Mouse (Mus musculus) intestine, embryonic 15.5 days (tissue): ENCODE data around the gene Kmt5b. TPM values are rescaled to one million over a fixed set of nuclear protein-coding genes. Genes with fewer than 3 reads are reported as not detected.

Experiments
- ATAC-seq: fragments of 200-750 bp; cut with Nextera tagmentation; 2 replicates; pipeline ENCODE4 v1.8.0; 2017; ENCODE audit warnings: moderate TSS enrichment, moderate library complexity
- H3K27ac ChIP-seq: fragments of 300-500 bp; sonication (generic); 2 replicates; pipeline ENCODE4 v1.5.1; 2015; ENCODE audit warnings: mild to moderate bottlenecking, inconsistent platforms
- H3K27me3 ChIP-seq: fragments of 300-500 bp; sonication (generic); replicated peaks from 2 replicates; pipeline ENCODE4 v1.6.1; 2015; ENCODE audit warnings: inconsistent platforms
- H3K36me3 ChIP-seq: fragments of 300-500 bp; sonication (generic); 2 replicates; pipeline ENCODE4 v1.6.1; 2015; ENCODE audit warnings: inconsistent platforms
- H3K4me1 ChIP-seq: fragments of 300-500 bp; sonication (generic); replicated peaks from 2 replicates; pipeline ENCODE4 v1.6.1; 2015; ENCODE audit warnings: inconsistent platforms
- H3K4me2 ChIP-seq: fragments of 300-500 bp; sonication (generic); replicated peaks from 2 replicates; pipeline ENCODE4 v1.6.1; 2015; ENCODE audit warnings: mild to moderate bottlenecking, inconsistent platforms
- H3K4me3 ChIP-seq: fragments of 300-500 bp; sonication (generic); replicated peaks from 2 replicates; pipeline ENCODE4 v1.5.1; 2015; ENCODE audit warnings: inconsistent platforms
- H3K9ac ChIP-seq: fragments of 300-500 bp; sonication (generic); 2 replicates; pipeline ENCODE4 v1.6.1; 2015; ENCODE audit warnings: inconsistent platforms
- H3K9me3 ChIP-seq: fragments of 300-500 bp; sonication (generic); 2 replicates; pipeline ENCODE4 v1.6.1; 2016; ENCODE audit warnings: inconsistent platforms
- WGBS: fragments of 180-500 bp; shearing (Covaris S2); methylation state at CpG from one replicate; pipeline ENCODE4 v1.1.7; 2015; 5-methylcytosine and 5-hydroxymethylcytosine counted together
- polyA plus RNA-seq: library from polyadenylated mRNA; unstranded; fragments of >200 nt; fragmentation: Nextera tagmentation; extraction: Ambion mirVana; gene quantifications from 2 replicates; pipeline ENCODE4 v1.2.1, GENCODE M21; 2015

The Kmt5b gene
- polyA plus RNA-seq, 1 experiment from 2014 or later: 22.0 TPM

- ATAC-seq: no peak
- no peak overlapping the region for H3K4me2 ChIP-seq
- no peaks in the 10 kb centered on the region for H3K27me3 ChIP-seq
- 79% methylated on average over 5 of the region's 5 CpGs for WGBS
- no peaks in the 10 kb centered on the region for H3K9me3 ChIP-seq
- H3K4me1 ChIP-seq: peaks cover 19% of the 10 kb centered on the region
- no peak overlapping the region for H3K4me3 ChIP-seq
- H3K27ac ChIP-seq: no peak overlapping the region
- H3K36me3 ChIP-seq: no peaks in the 10 kb centered on the region
- H3K9ac ChIP-seq: no peak overlapping the region
These were observed 80.5 kb downstream of the Kmt5b start for GRCm38 (mm10) chr19:3847711-3848110.

- Histone ChIP-seq H3K4me2 (no peak overlapping the region), H3K4me3 (no peak overlapping the region), H3K27ac (peak overlapping the region; percentile 13; the same call in 1 of the 2 replicates), H3K9ac (no peak overlapping the region), H3K4me1 (peaks cover 14% of the 10 kb centered on the region), H3K27me3 (no peaks in the 10 kb centered on the region), H3K9me3 (no peaks in the 10 kb centered on the region), H3K36me3 (no peaks in the 10 kb centered on the region)
- whole genome bisulfite sequencing: 40% methylated on average over 7 of the region's 7 CpGs
- ATAC-seq: no peak
These were observed 81.1 kb downstream of the Kmt5b start for GRCm38 (mm10) chr19:3848207-3848808.

GRCm38 (mm10) chr19:3849251-3849650, 82.0 kb downstream of the Kmt5b start:
- no peaks in the 10 kb centered on the region for H3K36me3 ChIP-seq
- no peak overlapping the region for H3K4me2 ChIP-seq
- no peak for ATAC-seq
- no peak overlapping the region for H3K9ac ChIP-seq
- no peaks in the 10 kb centered on the region for H3K9me3 ChIP-seq
- H3K27me3 ChIP-seq: no peaks in the 10 kb centered on the region
- H3K4me1 ChIP-seq: peaks cover 14% of the 10 kb centered on the region
- H3K4me3 ChIP-seq: no peak overlapping the region
- 80% methylated on average over 2 of the region's 2 CpGs for WGBS
- H3K27ac ChIP-seq: peak overlapping the region; percentile 99

- peak; percentile 45 for ATAC-seq
- WGBS: 33% methylated on average over 5 of the region's 5 CpGs
- Histone ChIP-seq H3K4me2 (no peak overlapping the region), H3K9ac (no peak overlapping the region), H3K9me3 (no peaks in the 10 kb centered on the region), H3K4me1 (peaks cover 18% of the 10 kb centered on the region), H3K4me3 (no peak overlapping the region), H3K27me3 (no peaks in the 10 kb centered on the region), H3K27ac (peak overlapping the region; percentile 99), H3K36me3 (no peaks in the 10 kb centered on the region)
These were observed 82.9 kb downstream of the Kmt5b start for GRCm38 (mm10) chr19:3850076-3850475.

- H3K9ac ChIP-seq: peak overlapping the region; percentile 38; the same call in 1 of the 2 replicates
- peak overlapping the region; percentile 77 for H3K4me2 ChIP-seq
- H3K27ac ChIP-seq: peak overlapping the region; percentile 99
- H3K9me3 ChIP-seq: no peaks in the 10 kb centered on the region
- H3K36me3 ChIP-seq: no peaks in the 10 kb centered on the region
- H3K27me3 ChIP-seq: no peaks in the 10 kb centered on the region
- H3K4me3 ChIP-seq: peak overlapping the region; percentile 95
- H3K4me1 ChIP-seq: peaks cover 27% of the 10 kb centered on the region
- WGBS: 5% methylated on average over 19 of the region's 19 CpGs
- peak; percentile 31 for ATAC-seq
These were observed 83.7 kb downstream of the Kmt5b start for GRCm38 (mm10) chr19:3850847-3851469.

GRCm38 (mm10) chr19:3851502-3851962, 84.3 kb downstream of the Kmt5b start, which contains the start of gene Chka:
Gene Chka (plus strand): TSS chr19:3851773.
- H3K9ac ChIP-seq: peak within 1 kb of the TSS; percentile 94
- peak; percentile 93 for ATAC-seq
- peak within 1 kb of the TSS; percentile 95 for H3K4me3 ChIP-seq
- H3K9me3 ChIP-seq: no peaks in the 10 kb centered on the region
- H3K4me1 ChIP-seq: peaks cover 28% of the 10 kb centered on the region
- H3K27me3 ChIP-seq: no peaks in the 10 kb centered on the region
- H3K4me2 ChIP-seq: peak within 1 kb of the TSS; percentile 77
- WGBS: under 1% methylated on average over 53 of the region's 54 CpGs
- H3K36me3 ChIP-seq: no peaks in the 10 kb centered on the region
- peak within 1 kb of the TSS; percentile 99 for H3K27ac ChIP-seq

- WGBS: under 1% methylated on average over 74 of the region's 74 CpGs
- H3K9ac ChIP-seq: peak overlapping the region; percentile 94
- peaks cover 28% of the 10 kb centered on the region for H3K4me1 ChIP-seq
- no peaks in the 10 kb centered on the region for H3K27me3 ChIP-seq
- peak overlapping the region; percentile 77 for H3K4me2 ChIP-seq
- no peaks in the 10 kb centered on the region for H3K9me3 ChIP-seq
- ATAC-seq: peak; percentile 42
- peak overlapping the region; percentile 95 for H3K4me3 ChIP-seq
- peak overlapping the region; percentile 99 for H3K27ac ChIP-seq
- no peaks in the 10 kb centered on the region for H3K36me3 ChIP-seq
These were observed 84.9 kb downstream of the Kmt5b start for GRCm38 (mm10) chr19:3851979-3852681.

GRCm38 (mm10) chr19:3853121-3853520, 85.9 kb downstream of the Kmt5b start:
- no peak for ATAC-seq
- Histone ChIP-seq H3K4me1 (peaks cover 28% of the 10 kb centered on the region), H3K27ac (no peak overlapping the region), H3K9me3 (no peaks in the 10 kb centered on the region), H3K27me3 (no peaks in the 10 kb centered on the region), H3K4me3 (peak overlapping the region; percentile 95), H3K36me3 (no peaks in the 10 kb centered on the region), H3K4me2 (peak overlapping the region; percentile 77), H3K9ac (no peak overlapping the region)
- WGBS: 83% methylated on average over 10 of the region's 10 CpGs

GRCm38 (mm10) chr19:3853891-3854290, 86.7 kb downstream of the Kmt5b start:
- Histone ChIP-seq H3K9me3 (no peaks in the 10 kb centered on the region), H3K9ac (no peak overlapping the region), H3K4me1 (peaks cover 25% of the 10 kb centered on the region), H3K27ac (no peak overlapping the region), H3K4me3 (0 out of 2 replicates have a peak overlapping the region, but pooled peaks have one; percentile 12), H3K4me2 (peak overlapping the region; percentile 77), H3K27me3 (no peaks in the 10 kb centered on the region), H3K36me3 (no peaks in the 10 kb centered on the region)
- WGBS: 87% methylated on average over 1 of the region's 1 CpGs
- ATAC-seq: no peak

GRCm38 (mm10) chr19:3855091-3855490, 87.9 kb downstream of the Kmt5b start:
- H3K9ac ChIP-seq: no peak overlapping the region
- no peaks in the 10 kb centered on the region for H3K27me3 ChIP-seq
- H3K4me2 ChIP-seq: peak overlapping the region; percentile 28
- no peaks in the 10 kb centered on the region for H3K9me3 ChIP-seq
- peaks cover 21% of the 10 kb centered on the region for H3K4me1 ChIP-seq
- ATAC-seq: no peak
- H3K27ac ChIP-seq: no peak overlapping the region
- H3K36me3 ChIP-seq: no peaks in the 10 kb centered on the region
- 62% methylated on average over 6 of the region's 6 CpGs for WGBS
- no peak overlapping the region for H3K4me3 ChIP-seq

- no peaks in the 10 kb centered on the region for H3K9me3 ChIP-seq
- no peak for ATAC-seq
- no peaks in the 10 kb centered on the region for H3K27me3 ChIP-seq
- no peaks in the 10 kb centered on the region for H3K36me3 ChIP-seq
- 29% methylated on average over 4 of the region's 4 CpGs for WGBS
- H3K4me3 ChIP-seq: no peak overlapping the region
- H3K4me2 ChIP-seq: peak overlapping the region; percentile 28
- H3K27ac ChIP-seq: peak overlapping the region; percentile 40; the same call in 1 of the 2 replicates
- H3K9ac ChIP-seq: no peak overlapping the region
- H3K4me1 ChIP-seq: peaks cover 21% of the 10 kb centered on the region
These were observed 88.4 kb downstream of the Kmt5b start for GRCm38 (mm10) chr19:3855601-3856000.

- peaks cover 14% of the 10 kb centered on the region for H3K4me1 ChIP-seq
- WGBS: 81% methylated on average over 3 of the region's 3 CpGs
- no peak overlapping the region for H3K9ac ChIP-seq
- H3K27me3 ChIP-seq: no peaks in the 10 kb centered on the region
- no peak for ATAC-seq
- no peaks in the 10 kb centered on the region for H3K9me3 ChIP-seq
- no peak overlapping the region for H3K4me2 ChIP-seq
- no peak overlapping the region for H3K4me3 ChIP-seq
- H3K36me3 ChIP-seq: no peaks in the 10 kb centered on the region
- no peak overlapping the region for H3K27ac ChIP-seq
These were observed 90.0 kb downstream of the Kmt5b start for GRCm38 (mm10) chr19:3857220-3857619.
